In the genomic region with DNA sequence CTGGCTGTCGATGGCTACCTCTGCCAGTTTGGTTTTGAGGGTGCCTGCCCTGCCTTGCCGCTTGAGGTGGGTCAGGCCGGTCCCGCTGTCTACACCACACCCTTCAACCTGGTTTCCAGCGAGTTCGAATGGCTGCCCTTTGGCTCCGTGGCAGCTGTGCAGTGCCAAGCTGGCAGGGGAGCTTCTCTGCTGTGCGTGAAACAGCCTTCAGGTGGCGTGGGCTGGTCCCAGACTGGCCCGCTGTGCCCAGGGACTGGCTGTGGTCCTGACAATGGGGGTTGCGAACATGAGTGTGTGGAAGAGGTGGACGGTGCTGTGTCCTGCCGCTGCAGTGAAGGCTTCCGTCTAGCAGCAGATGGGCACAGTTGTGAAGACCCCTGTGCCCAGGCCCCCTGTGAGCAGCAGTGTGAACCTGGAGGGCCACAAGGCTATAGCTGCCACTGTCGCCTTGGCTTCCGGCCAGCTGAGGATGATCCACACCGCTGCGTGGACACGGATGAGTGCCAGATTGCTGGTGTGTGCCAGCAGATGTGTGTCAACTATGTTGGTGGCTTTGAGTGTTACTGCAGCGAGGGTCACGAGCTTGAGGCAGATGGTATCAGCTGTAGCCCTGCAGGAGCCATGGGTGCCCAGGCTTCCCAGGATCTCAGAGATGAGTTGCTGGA, we compare ENCODE assay signal across 8 mouse cellular contexts. TPM values are rescaled to one million over a fixed set of nuclear protein-coding genes. Genes with fewer than 3 reads are reported as not detected.
DNase-seq lines count a peak whose midpoint lies in the region; ATAC-seq lines count a peak whose summit lies in the region.

No protein-coding gene starts in this region.

- H3K9me3 ChIP-seq in heart, embryonic 10.5 days, result no peaks in the 10 kb centered on the region
- no peaks in the 10 kb centered on the region for H3K9me3 ChIP-seq in heart, embryonic 15.5 days (replicated peaks)
- no peaks in the 10 kb centered on the region for H3K9me3 ChIP-seq in liver, embryonic 15.5 days (replicated peaks)

- no peak for ATAC-seq in heart, embryonic 15.5 days (replicated peaks; ENCODE audit: insufficient number of reproducible peaks, insufficient read depth, low FRiP score, low read depth)
- no peak for ATAC-seq in liver, embryonic 15.5 days (ENCODE audit: insufficient read depth)

- H3K4me1 ChIP-seq in heart, embryonic 10.5 days, result peaks cover 61% of the 10 kb centered on the region
- peaks cover 59% of the 10 kb centered on the region for H3K4me1 ChIP-seq in heart, embryonic 15.5 days (replicated peaks)
- H3K4me1 ChIP-seq in liver, embryonic 15.5 days (replicated peaks), result peaks cover 65% of the 10 kb centered on the region

- H3K4me3 ChIP-seq in heart, embryonic 10.5 days, result peak overlapping the region; percentile 72
- H3K4me3 ChIP-seq in heart, embryonic 15.5 days, result peak overlapping the region; percentile 49
- H3K4me3 ChIP-seq in liver, embryonic 15.5 days (replicated peaks), result peak overlapping the region; percentile 52

- peak overlapping the region; percentile 56 for H3K9ac ChIP-seq in heart, embryonic 15.5 days
- peak overlapping the region; percentile 55 for H3K9ac ChIP-seq in liver, embryonic 15.5 days

- peak overlapping the region; percentile 94 for H3K4me2 ChIP-seq in heart, embryonic 15.5 days
- peak overlapping the region; percentile 82 for H3K4me2 ChIP-seq in liver, embryonic 15.5 days

- H3K27me3 ChIP-seq in heart, embryonic 10.5 days (ENCODE audit: insufficient read depth, poor library complexity, severe bottlenecking), result peaks cover 47% of the 10 kb centered on the region
- peaks cover 31% of the 10 kb centered on the region for H3K27me3 ChIP-seq in heart, embryonic 15.5 days
- peaks cover 55% of the 10 kb centered on the region for H3K27me3 ChIP-seq in liver, embryonic 15.5 days

- no peak for DNase-seq in heart, embryonic 10.5 days (ENCODE audit: low spot score)
- no peak for DNase-seq in heart, adult 9 months (ENCODE audit: low spot score in 2 of 2)
- peak; percentile 62 for DNase-seq in MN1 (ENCODE audit: low spot score)
- no peak for DNase-seq in adrenal gland, adult 8-10 months
- no peak for DNase-seq in right cerebral cortex, postnatal 10 days (ENCODE audit: low spot score in 2 of 2)
- no peak for DNase-seq in spleen, postnatal 14 days (ENCODE audit: low spot score in 2 of 2)

- WGBS in heart, embryonic 10.5 days, result 40% methylated on average over 21 of the region's 21 CpGs
- whole genome bisulfite sequencing in heart, embryonic 15.5 days, result 42% methylated on average over 21 of the region's 21 CpGs
- WGBS in liver, embryonic 15.5 days (ENCODE audit: insufficient replicate concordance), result 46% methylated on average over 21 of the region's 21 CpGs

- H3K27ac ChIP-seq in heart, embryonic 10.5 days, result peak overlapping the region; percentile 92
- H3K27ac ChIP-seq in heart, embryonic 15.5 days, result no peak overlapping the region
- 0 out of 2 replicates have a peak overlapping the region, but pooled peaks have one; percentile 78 for H3K27ac ChIP-seq in liver, embryonic 15.5 days (replicated peaks)

- no peaks in the 10 kb centered on the region for H3K36me3 ChIP-seq in heart, embryonic 10.5 days
- no peaks in the 10 kb centered on the region for H3K36me3 ChIP-seq in heart, embryonic 15.5 days
- no peaks in the 10 kb centered on the region for H3K36me3 ChIP-seq in liver, embryonic 15.5 days (replicated peaks)

RNA-seq across cellular contexts. Expression of a gene that starts 0.8 kb away (rescaled TPM):
- polyA plus RNA-seq in heart, embryonic 10.5 days (2016; fragmentation: Nextera tagmentation; extraction: Ambion mirVana), result 19.0 and 43.4 TPM in 2 replicates
- 18.1 and 39.3 TPM in 2 replicates for polyA plus RNA-seq in heart, embryonic 15.5 days (2015; fragmentation: Nextera tagmentation; extraction: Ambion mirVana)
- 3.2 and 3.7 TPM in 2 replicates for polyA plus RNA-seq in liver, embryonic 15.5 days (2015; fragmentation: Nextera tagmentation; extraction: Ambion mirVana)
- 10 to 100 TPM in 1 of 4 experiments, 1 to 10 TPM in 3; 8.9 to 11.8 (median 9.2) TPM for total RNA-seq in adrenal gland, adult 8-10 months (2022)

RNA-seq across cellular contexts. Expression of a gene that starts 16.6 kb away (rescaled TPM):
- 6.4 and 7.6 TPM in 2 replicates for polyA plus RNA-seq in heart, embryonic 10.5 days (2016; fragmentation: Nextera tagmentation; extraction: Ambion mirVana)
- 3.0 and 4.5 TPM in 2 replicates for polyA plus RNA-seq in heart, embryonic 15.5 days (2015; fragmentation: Nextera tagmentation; extraction: Ambion mirVana)
- polyA plus RNA-seq in liver, embryonic 15.5 days (2015; fragmentation: Nextera tagmentation; extraction: Ambion mirVana), result 0.41 and 0.45 TPM in 2 replicates
- 1 to 10 TPM; 2.1 to 2.8 (median 2.6) TPM for total RNA-seq in adrenal gland, adult 8-10 months (2022)

RNA-seq across cellular contexts. Expression of a gene that starts 18.4 kb away (rescaled TPM):
- polyA plus RNA-seq in heart, embryonic 10.5 days (2016; fragmentation: Nextera tagmentation; extraction: Ambion mirVana), result 4.0 and 5.3 TPM in 2 replicates
- 1.9 and 3.3 TPM in 2 replicates for polyA plus RNA-seq in heart, embryonic 15.5 days (2015; fragmentation: Nextera tagmentation; extraction: Ambion mirVana)
- polyA plus RNA-seq in liver, embryonic 15.5 days (2015; fragmentation: Nextera tagmentation; extraction: Ambion mirVana), result 0.17 and 0.38 TPM in 2 replicates
- 1 to 10 TPM; 4.1 to 8.1 (median 7.7) TPM for total RNA-seq in adrenal gland, adult 8-10 months (2022)

RNA-seq across cellular contexts. Expression of a gene that starts 19.6 kb away (rescaled TPM):
- polyA plus RNA-seq in heart, embryonic 10.5 days (2016; fragmentation: Nextera tagmentation; extraction: Ambion mirVana), result 94.9 and 104 TPM in 2 replicates
- polyA plus RNA-seq in heart, embryonic 15.5 days (2015; fragmentation: Nextera tagmentation; extraction: Ambion mirVana), result 82.0 and 92.3 TPM in 2 replicates
- polyA plus RNA-seq in liver, embryonic 15.5 days (2015; fragmentation: Nextera tagmentation; extraction: Ambion mirVana), result 49.4 and 55.3 TPM in 2 replicates
- 10 to 100 TPM; 58.5 to 79.0 (median 62.9) TPM for total RNA-seq in adrenal gland, adult 8-10 months (2022)

RNA-seq across cellular contexts. Expression of a gene that starts 27.5 kb away (rescaled TPM):
- polyA plus RNA-seq in heart, embryonic 10.5 days (2016; fragmentation: Nextera tagmentation; extraction: Ambion mirVana), result 47.1 and 58.1 TPM in 2 replicates
- polyA plus RNA-seq in heart, embryonic 15.5 days (2015; fragmentation: Nextera tagmentation; extraction: Ambion mirVana), result 23.0 and 31.9 TPM in 2 replicates
- 24.0 and 25.5 TPM in 2 replicates for polyA plus RNA-seq in liver, embryonic 15.5 days (2015; fragmentation: Nextera tagmentation; extraction: Ambion mirVana)
- 10 to 100 TPM; 30.0 to 40.1 (median 33.6) TPM for total RNA-seq in adrenal gland, adult 8-10 months (2022)
